Mouse (Mus musculus): ENCODE measurements at regions not wholly inside any gene's neighbourhood (a gene's known extent, or its start where the extent isn't known, plus 50 kb on each side); places are given as distances from the start of the nearest gene placed in this dataset.

DNA sequence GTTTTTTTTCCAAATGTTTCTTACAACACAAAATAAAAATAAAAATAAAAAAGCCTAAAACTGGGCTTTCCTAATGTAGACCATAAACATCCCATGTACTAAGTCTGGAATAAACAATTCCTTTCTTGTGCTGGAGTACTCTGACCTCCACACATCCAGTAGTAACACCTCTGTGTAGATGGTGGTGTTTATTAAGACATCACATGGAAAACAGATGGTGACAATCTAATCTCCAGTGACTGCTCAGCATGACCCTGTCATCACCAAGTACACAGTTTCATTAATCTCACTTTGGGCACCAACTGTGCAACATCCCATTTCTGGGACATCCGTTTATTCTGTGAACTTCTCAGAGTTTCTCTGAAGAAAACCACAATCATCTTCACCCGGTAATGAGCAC lies 118.7 kb upstream of the Bank1 start:
- no peak for DNase-seq (ENCODE audit: low spot score)

DNA sequence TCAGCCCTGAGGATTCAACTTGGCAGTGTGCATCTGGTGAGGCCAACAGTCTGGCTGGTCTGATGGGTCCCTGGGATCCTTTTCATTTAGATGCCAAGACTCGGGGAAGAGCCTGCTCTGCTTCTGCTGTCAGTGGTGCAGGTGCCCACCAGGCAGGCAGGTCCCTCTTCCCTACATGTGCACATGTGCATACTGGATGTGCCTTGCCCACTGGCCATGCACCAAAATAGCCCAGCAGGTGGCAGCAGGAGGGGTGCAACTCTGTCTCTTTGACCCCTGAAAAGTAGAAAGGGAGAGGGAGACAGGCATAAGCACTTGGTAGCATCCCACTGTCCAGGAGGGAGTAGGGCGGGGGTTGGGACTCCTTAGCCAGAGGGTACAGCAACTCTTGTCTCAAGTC lies 116.2 kb upstream of the Bank1 start:
- DNase-seq (ENCODE audit: low spot score) = peak; percentile 9

DNA sequence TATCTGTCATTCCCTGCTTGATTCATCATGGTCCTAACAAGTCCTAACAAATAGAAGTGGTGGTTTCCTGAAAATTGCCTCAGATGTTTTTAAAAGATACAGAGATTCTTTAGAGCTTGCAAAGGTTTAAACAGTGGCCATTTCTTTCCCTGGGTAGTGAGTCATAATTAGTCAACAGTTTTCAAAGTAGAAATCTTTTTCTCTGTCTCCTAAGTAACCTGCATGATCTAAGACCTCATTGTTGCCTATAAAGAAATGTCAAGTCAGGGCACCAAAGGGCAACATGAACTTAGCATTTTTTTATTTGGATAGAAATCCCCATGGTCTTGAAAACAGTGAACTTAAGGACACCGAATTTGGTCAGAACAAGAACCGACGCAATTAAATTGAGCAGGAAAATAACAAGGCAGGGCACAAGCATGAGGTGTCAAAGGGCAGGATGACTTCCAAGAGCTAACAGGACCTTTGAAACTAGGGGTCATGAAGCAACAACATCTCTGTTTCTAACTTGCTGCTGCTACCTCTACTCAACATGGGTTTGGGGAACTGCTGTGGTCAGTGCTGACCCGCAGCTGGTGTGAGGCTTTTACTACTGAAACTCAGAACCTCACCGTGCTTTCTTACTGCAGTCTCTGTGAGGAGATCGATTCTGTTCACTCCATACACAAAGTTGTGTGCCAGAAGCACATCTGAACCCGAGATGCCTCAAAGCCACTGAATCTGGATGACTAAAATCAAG lies 114.2 kb upstream of the Bank1 start:
- DNase-seq (ENCODE audit: low spot score) = no peak

DNA sequence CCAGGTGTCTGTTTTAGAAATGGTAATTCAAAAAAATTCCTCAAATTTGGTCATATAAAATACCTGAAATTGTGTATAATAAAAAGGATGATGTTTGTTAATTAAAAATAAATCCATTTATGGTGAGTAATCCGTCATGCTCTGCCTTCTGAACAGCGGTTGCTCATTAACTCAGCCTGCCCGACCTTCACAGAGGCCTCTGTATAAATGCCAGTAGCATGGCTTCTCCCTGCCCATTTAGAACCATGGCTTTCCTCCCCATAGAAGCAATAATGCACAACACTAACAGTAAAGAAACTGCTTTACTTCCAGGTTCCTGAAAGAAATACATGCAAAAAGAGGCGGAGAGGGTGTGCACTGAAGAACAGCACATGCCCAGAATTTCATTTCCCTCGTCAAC lies 113.5 kb upstream of the Bank1 start:
- DNase-seq (ENCODE audit: low spot score) = no peak

DNA sequence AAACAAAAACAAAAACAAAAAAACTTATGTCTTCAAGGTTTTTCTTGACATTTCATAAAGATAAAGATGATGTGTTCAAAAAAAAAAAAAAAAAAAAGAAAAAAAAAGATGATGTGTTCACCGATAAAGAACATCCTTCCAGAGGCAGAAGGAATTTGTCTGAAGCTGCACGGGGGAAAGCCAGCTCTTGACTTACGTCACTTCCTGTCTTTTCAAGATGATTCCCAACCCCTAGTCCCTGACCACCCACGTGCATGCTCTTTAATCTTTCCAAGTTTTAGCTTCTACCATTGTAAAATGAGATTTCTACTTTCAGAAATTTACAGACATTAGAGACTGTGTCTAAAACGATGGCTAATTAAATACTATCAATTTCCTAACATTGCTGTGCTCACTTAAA lies 108.5 kb upstream of the Bank1 start:
- no peak for DNase-seq (ENCODE audit: low spot score)

DNA sequence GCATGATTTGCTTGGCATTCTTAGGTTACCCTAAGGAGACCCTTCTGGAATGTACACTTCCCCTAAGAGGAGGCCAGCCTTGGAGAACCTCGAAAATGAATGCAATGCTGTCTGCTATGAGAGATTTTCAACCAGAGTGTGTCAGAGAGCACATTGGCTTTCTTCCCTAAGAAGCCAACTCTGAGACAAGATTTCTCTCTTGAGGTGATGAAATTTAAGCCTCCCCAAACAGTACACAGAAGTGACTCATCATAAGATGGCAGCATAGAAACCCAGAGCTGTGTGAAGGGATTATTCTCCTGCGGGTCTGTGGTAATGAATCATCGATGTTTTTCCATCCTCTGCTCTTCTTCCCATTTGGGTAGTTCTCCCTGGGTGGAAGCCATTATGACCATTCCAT lies 106.2 kb upstream of the Bank1 start:
- DNase-seq (ENCODE audit: low spot score) = no peak

DNA sequence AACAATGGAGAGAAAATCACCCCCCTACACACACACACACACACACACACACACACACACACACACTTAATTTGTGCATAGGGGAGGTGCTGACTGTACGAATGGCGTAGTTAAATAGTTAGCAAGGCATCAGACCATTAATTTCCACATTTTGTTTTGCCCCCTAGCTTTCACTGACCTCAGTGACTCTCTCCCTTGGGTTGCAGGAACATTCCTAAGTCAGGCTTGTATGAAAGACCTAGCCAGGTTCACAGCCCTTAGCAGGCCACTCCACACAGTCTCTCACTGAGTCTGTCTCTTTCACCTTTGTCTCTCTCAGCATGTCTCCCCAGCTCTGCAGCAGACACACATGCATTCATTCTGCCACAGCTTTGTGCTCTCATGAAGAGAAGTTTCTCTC lies 101.6 kb upstream of the Bank1 start:
- DNase-seq (ENCODE audit: low spot score) = no peak

DNA sequence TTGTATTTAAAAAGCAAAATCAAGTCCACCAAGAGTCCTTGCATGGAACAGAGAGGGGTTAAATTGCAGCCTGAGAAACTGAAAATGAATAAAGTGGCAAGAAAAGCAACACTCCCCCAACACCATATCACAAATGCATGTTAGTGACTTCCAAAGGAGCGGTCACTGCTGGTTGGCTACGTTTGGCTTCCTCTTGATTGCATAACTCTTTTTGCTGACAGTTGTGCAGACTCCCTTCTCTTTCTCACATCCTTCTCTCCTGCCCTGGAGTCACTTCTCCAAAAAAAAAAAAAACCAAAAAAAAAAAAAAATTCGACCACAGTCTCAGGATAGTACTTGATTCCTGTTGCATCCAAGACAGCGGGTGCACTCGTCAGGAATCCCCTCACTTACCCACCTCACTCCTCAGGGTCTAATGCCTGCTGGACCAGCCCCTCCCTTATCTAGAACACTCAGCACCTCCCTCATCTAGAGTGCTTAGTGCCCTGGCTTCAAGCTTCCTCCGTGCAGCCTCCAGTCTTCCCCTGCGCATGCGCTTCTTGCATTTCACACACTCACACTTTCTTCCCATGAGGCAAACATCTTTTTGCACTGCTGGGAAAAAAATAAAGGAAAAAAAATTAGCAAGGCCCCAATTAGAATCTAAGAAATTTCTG lies 100.8 kb upstream of the Bank1 start:
- DNase-seq (ENCODE audit: low spot score) = no peak

DNA sequence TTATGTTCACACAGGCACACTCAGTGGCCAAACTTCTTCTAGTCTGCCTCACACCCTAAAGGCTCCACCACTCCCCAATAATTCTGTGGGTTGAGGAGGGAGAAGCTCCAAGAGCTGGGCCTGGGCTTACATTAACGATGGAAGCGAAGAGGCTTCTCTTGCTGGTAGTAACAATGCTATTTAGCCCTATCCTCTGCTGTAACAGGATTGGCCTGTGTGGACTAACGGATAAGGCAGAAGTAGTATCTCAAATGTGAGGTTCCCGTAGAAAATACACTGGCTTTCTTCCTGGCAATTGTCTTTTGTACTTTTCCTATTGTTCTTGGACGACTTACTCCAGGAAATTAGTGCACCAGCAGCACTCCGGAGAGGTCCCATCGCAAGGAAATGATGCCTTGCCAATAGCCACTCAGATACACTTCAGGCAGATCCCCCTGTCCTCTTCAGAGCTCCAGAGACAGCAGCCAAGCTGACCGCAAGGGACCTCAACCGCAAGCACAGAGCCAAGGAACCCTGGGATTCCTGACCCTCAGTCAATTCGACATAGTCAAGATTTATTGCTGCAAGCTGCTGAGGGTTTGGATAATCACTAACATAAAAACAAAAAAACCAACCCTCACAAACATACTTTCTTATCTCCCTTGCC lies 96.2 kb upstream of the Bank1 start:
- DNase-seq (ENCODE audit: low spot score) = no peak

DNA sequence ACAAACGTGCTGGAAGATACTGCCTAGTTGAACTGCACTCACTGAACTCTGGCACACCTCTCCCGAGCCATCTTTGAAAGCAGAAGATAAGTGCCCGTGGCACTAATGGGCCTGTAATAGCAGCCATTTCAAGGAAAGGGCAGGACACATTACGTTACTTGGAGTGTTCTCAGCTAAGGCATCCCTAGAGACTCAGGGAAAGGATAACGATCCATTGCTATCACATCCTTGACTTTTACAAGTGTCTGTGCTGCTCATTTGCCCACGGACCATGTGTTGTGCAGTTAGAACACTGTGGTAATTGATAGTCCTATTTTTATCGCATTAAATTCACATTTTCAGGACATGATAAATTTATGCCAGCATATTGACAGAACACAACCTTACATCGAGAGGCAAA lies 79.7 kb upstream of the Bank1 start:
- no peak for DNase-seq (ENCODE audit: low spot score)

DNA sequence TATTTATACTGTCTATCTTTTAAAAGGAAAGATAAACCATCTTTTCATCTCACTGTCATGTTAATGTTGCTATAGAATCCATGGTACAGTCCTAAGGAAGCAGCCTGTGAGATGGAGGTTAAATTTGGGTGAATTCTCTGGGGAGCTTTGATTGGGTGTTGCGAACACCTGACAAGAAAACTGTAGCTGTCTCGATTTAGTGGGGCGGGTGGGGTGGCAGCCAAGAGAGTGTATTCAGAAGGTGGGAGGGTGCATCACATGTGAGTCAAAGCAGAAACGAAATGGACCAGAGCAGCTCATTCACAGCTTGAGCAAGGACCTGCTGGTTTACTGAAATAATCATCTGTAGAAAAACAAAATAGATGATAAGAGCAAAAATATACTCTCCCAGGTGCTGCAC lies 57.4 kb upstream of the Bank1 start:
- no peak for DNase-seq (ENCODE audit: low spot score)

DNA sequence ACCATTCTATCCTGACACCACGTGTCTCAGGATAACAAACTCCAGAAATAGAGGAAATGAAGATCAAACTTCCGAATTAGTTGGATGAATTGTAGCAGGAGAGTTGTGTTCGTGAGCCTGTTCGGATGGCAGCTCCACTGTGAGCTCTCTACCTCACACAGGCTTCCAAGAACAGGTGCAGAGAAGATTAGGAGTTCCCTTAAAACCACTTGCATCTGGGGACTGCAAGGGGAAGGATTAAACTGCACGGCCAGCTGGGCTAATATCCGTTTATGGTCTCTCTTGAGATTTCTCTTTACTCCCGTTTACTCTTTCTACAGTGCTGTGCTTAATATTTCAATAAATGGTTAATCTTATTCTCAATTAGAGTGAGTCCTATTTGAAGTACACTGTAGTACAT lies 54.8 kb upstream of the Bank1 start:
- DNase-seq (ENCODE audit: low spot score) = no peak

DNA sequence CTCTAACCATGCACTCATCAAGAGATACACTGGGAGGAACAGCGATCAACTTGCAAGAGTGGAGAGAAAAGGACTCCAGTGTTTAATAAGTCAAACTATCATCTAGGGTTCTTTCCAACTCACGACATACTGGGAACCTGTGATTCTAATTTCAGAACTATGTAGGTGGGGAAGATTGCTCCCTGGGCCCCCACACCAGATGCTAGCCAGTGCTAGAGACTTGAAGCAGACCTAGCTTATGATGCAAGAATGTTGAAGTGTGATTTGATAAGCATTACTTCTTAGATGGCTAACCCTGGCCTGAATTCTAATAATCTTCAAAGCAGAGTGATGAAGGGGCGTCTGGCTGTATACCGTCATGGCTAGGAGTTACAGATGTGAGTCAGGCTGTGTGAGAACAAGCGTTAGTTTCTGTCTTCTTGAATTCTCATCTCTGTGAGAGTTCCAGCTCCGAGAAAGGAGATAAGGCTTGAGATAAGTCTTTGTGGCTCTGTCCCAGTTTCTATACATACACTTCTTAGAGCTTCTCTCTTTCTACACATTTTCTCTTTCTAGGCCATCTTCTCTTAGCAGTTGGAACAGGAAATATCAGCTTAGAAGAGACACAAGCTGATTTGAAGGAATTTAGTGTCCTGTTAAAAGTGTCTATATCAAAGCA lies 54.0 kb upstream of the Bank1 start:
- no peak for DNase-seq (ENCODE audit: low spot score)

DNA sequence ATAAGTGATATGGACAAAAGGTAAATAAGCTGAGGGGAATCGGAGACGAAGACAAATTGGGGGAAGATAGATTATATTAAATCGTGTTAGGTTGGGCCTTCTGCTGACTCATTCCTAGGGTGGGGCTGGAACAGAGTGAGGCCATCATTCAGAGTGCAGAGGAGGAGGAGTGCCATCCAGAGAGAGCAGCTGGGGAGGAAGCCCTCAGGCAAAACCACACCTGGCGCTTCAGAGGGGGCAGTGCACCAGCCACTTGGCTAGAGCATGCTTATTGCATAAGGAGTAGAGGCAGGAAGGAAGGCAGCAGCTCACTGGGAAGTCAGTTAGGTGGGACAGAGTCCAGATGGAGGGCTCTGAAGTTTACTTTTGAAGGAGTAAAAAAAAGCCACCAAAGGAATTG lies 51.0 kb upstream of the Bank1 start:
- DNase-seq (ENCODE audit: low spot score) = no peak
